Mouse (Mus musculus) lung, postnatal 14 days (tissue): Measurements from ENCODE around the gene Arl10.
A peak's percentile ranks its signal among the peaks of the same experiment; 100 is the strongest.

Source experiments
- DNase-seq: peaks from one replicate; pipeline ENCODE4 v3.0.0; 2021

Gene Arl10

DNA sequence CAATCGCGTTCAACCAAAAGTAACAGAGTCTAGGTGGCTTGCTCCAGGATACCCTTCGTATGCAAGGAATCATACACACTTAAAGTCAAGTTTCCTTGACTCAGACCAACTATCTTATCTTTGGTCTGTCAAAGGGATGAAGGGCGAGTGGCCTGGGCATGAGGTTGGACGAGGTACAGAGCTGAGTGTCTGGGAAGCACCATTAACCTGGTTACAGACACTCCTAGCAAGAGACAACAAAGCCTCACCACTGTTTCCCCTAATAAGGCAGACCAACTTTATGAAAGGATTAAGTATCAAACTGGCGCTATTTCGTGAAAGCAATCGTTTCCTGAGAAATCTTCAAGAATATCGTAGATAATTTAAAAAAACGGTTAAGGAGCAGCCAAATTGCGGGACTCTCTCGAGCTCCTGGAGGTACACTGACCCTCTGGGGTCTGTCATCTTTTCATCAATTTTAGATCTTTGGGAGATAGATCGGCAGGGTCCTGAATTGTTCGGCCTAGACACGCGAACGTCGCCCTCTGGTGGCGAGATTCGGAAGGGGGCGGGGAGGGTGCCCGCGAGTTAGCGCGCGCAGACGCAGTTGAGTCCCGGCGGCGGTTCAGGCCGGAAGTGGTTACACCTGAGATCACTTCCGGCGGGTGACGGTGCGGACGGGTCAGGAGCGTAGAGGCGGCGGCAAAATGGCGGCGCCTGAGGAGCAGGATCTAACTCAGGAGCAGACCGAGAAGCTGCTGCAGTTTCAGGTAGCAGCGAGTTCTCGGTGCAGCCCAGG, 46.5 kb downstream of the Arl10 start, which contains the start of gene Faf2:
Gene Faf2 (plus strand): TSS at position 630 of the 778 bp plus-strand sequence.
- peak; percentile 99 for DNase-seq

DNA sequence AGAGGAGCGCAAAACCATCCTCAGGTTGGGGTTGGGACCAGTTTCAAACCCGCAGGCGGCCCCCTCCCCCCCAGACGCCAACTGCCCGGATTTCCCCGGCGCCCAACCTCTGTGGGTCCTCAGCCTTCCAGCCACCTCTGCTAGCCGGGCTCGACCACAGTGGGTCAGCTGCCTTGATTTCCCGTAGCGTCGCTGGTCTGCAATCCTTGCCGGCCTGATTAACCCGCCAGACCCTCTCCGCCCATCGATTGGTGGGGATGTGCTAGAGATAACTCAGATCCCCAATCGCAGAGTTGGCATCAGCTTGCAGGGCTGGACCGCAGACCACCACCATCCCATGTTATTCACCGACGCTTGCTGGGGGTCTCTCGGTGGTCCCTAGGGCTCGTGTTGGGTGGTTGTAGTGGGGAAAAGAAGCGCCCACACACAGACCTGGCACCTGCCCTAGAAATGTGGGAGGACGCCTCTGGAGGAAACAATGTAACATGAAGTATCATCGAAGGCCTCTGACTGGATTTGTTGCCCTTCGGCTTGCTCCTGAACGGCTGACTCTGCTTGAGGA, 47.2 kb downstream of the Arl10 start:
- no peak for DNase-seq

DNA sequence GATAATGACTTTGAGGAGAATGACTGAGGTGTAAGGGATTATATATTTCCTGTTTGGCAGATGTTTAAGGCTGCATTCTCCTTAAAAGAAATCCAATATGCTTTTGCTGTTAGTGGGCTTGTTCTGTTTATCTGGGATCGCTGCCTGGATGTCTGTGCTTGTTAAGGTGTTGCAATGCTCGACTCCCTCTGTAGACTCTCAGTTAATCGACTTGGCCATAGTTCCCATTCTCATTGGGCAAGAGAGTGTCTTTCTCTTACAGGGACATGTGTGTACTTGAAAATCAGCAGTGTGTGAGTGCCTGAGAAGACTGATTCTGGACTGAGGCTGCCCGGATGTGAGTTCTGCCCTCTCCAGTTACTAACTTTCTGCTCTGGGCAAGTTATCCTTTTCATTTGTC, 54.3 kb downstream of the Arl10 start:
- peak; percentile 49 for DNase-seq
